ENCODE assay signal across 8 mouse cellular contexts in the genomic region with DNA sequence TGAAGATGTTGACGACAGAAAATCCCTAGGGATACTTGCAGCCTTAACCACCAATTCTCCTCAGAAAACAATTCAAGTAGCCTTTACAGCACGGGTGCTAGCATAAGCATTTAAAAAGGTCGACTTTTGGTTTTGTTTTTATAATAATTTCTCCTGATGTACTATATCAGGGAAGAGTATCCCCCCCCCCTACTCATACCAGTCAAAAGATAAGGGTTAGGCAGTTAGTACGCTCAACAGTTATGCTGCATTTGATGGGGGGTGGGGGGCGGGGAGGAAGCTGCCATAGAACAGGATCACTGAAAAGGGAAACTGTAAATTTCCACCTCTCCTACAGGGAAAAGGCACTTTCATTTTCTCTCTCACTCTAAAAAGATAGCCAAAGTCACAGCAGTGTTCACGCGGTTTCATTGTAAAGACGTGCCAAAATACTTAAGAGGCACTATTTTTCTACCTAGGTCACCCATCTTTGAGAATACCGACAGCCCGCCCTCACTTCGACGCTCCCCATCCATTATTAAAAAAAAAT. TPM values are rescaled to one million over a fixed set of nuclear protein-coding genes. Genes with fewer than 3 reads are reported as not detected.
DNase-seq lines count a peak whose midpoint lies in the region; ATAC-seq lines count a peak whose summit lies in the region.

No protein-coding gene starts in this region.

- no peaks in the 10 kb centered on the region for H3K36me3 ChIP-seq in kidney, embryonic 14.5 days (ENCODE audit: control insufficient read depth, insufficient read depth, low read length)
- 0 out of 2 replicates have a peak, but pooled peaks cover 5% of the 10 kb centered on the region for H3K36me3 ChIP-seq in hindbrain, embryonic 15.5 days
- no peaks in the 10 kb centered on the region for H3K36me3 ChIP-seq in midbrain, embryonic 16.5 days (ENCODE audit: control insufficient read depth, insufficient read depth, low read length)

- DNase-seq in kidney, postnatal 36 days: no peak
- DNase-seq in brain, adult 2 months (ENCODE audit: low read depth, low spot score): peak; percentile 47
- DNase-seq in cerebellum, postnatal 10 days: no peak
- no peak for DNase-seq in gastrocnemius, postnatal 14 days
- DNase-seq in layer of hippocampus, adult 18-20 months (ENCODE audit: low spot score in 2 of 2): no peak

- 6% methylated on average over 12 of the region's 12 CpGs for WGBS in kidney, embryonic 14.5 days
- WGBS in hindbrain, embryonic 15.5 days: 3% methylated on average over 12 of the region's 12 CpGs
- WGBS in midbrain, embryonic 16.5 days: 3% methylated on average over 12 of the region's 12 CpGs

- ATAC-seq in kidney, embryonic 14.5 days (ENCODE audit: low FRiP score, low TSS enrichment): no peak
- ATAC-seq in hindbrain, embryonic 15.5 days (ENCODE audit: low FRiP score, low read depth): no peak
- no peak for ATAC-seq in midbrain, embryonic 16.5 days

- peak overlapping the region; percentile 72; the same call in 1 of the 2 replicates for H3K9ac ChIP-seq in kidney, embryonic 14.5 days (ENCODE audit: low read depth, low read length)
- H3K9ac ChIP-seq in hindbrain, embryonic 15.5 days: peak overlapping the region; percentile 92
- peak overlapping the region; percentile 75 for H3K9ac ChIP-seq in midbrain, embryonic 16.5 days (ENCODE audit: low read depth, low read length)

- peak overlapping the region; percentile 72 for H3K4me3 ChIP-seq in kidney, embryonic 14.5 days (ENCODE audit: low read length)
- H3K4me3 ChIP-seq in hindbrain, embryonic 15.5 days: peak overlapping the region; percentile 100
- H3K4me3 ChIP-seq in midbrain, embryonic 16.5 days (ENCODE audit: low read depth, low read length): peak overlapping the region; percentile 50

- intact Hi-C loops in gastrocnemius, postnatal 14 days (cut with DNase I; ENCODE audit: low total_unique reads): no loop called here

- H3K27me3 ChIP-seq in kidney, embryonic 14.5 days (ENCODE audit: control insufficient read depth, insufficient read depth, low read length): no peaks in the 10 kb centered on the region
- no peaks in the 10 kb centered on the region for H3K27me3 ChIP-seq in hindbrain, embryonic 15.5 days
- H3K27me3 ChIP-seq in midbrain, embryonic 16.5 days (ENCODE audit: control insufficient read depth, insufficient read depth, low read depth, low read length): no peaks in the 10 kb centered on the region

- peak overlapping the region; percentile 95 for H3K4me2 ChIP-seq in kidney, embryonic 14.5 days (replicated peaks; ENCODE audit: low read depth, low read length)
- H3K4me2 ChIP-seq in hindbrain, embryonic 15.5 days: peak overlapping the region; percentile 72
- H3K4me2 ChIP-seq in midbrain, embryonic 16.5 days (ENCODE audit: low read length): peak overlapping the region; percentile 73

- H3K27ac ChIP-seq in kidney, embryonic 14.5 days (ENCODE audit: low read depth, low read length): peak overlapping the region; percentile 62; the same call in 1 of the 2 replicates
- H3K27ac ChIP-seq in hindbrain, embryonic 15.5 days (replicated peaks): peak overlapping the region; percentile 96
- H3K27ac ChIP-seq in midbrain, embryonic 16.5 days (ENCODE audit: low read length): peak overlapping the region; percentile 85

- no peaks in the 10 kb centered on the region for H3K9me3 ChIP-seq in kidney, embryonic 14.5 days (ENCODE audit: control insufficient read depth, low read length)
- H3K9me3 ChIP-seq in hindbrain, embryonic 15.5 days: no peaks in the 10 kb centered on the region
- no peaks in the 10 kb centered on the region for H3K9me3 ChIP-seq in midbrain, embryonic 16.5 days (replicated peaks; ENCODE audit: control insufficient read depth, low read length, poor library complexity, severe bottlenecking)

- no peaks in the 10 kb centered on the region; the same call in 1 of the 2 replicates for H3K4me1 ChIP-seq in kidney, embryonic 14.5 days (ENCODE audit: control insufficient read depth, insufficient read depth, low read length)
- H3K4me1 ChIP-seq in hindbrain, embryonic 15.5 days (replicated peaks): peaks cover 32% of the 10 kb centered on the region
- peaks cover 22% of the 10 kb centered on the region for H3K4me1 ChIP-seq in midbrain, embryonic 16.5 days (ENCODE audit: control insufficient read depth, insufficient read depth, low read length)

RNA-seq across cellular contexts. Expression of a gene that starts 1.4 kb away (rescaled TPM):
- polyA plus RNA-seq in kidney, embryonic 14.5 days (2014; fragmentation: Nextera tagmentation; extraction: Ambion mirVana): 11.2 and 16.2 TPM in 2 replicates
- polyA plus RNA-seq in hindbrain, embryonic 15.5 days (2015; fragmentation: Nextera tagmentation; extraction: Ambion mirVana): 296 and 323 TPM in 2 replicates
- polyA plus RNA-seq in midbrain, embryonic 16.5 days (2015; fragmentation: Nextera tagmentation; extraction: Ambion mirVana): 340 and 389 TPM in 2 replicates
- total RNA-seq in gastrocnemius, postnatal 14 days (2021): 10 to 100 TPM in 1 of 2 experiments, 1 to 10 TPM in 1; 7.2 to 10.6 TPM
- 100 to 1,000 TPM; 613 to 617 TPM for total RNA-seq in layer of hippocampus, adult 18-20 months (2021)

RNA-seq across cellular contexts. Expression of a gene that starts 30.3 kb away (rescaled TPM):
- 18.2 and 19.9 TPM in 2 replicates for polyA plus RNA-seq in kidney, embryonic 14.5 days (2014; fragmentation: Nextera tagmentation; extraction: Ambion mirVana)
- 33.5 and 33.9 TPM in 2 replicates for polyA plus RNA-seq in hindbrain, embryonic 15.5 days (2015; fragmentation: Nextera tagmentation; extraction: Ambion mirVana)
- polyA plus RNA-seq in midbrain, embryonic 16.5 days (2015; fragmentation: Nextera tagmentation; extraction: Ambion mirVana): 25.3 and 27.4 TPM in 2 replicates
- 10 to 100 TPM; 12.1 to 15.8 TPM for total RNA-seq in gastrocnemius, postnatal 14 days (2021)
- total RNA-seq in layer of hippocampus, adult 18-20 months (2021): 10 to 100 TPM; 18.0 to 21.1 TPM

Comparison
In these comparisons a context has a peak if more than half of its experiments do, and no peak if none do; other contexts are left out.
1. H3K4me3 ChIP-seq: peak in every context shown above with its lines; median percentile 100 in hindbrain, embryonic 15.5 days; 72 in kidney, embryonic 14.5 days; 50 in midbrain, embryonic 16.5 days.
2. RNA of a gene that starts 1.4 kb away (polyA plus RNA-seq): 340 to 389 TPM in midbrain, embryonic 16.5 days and 296 to 323 TPM in hindbrain, embryonic 15.5 days; 11.2 to 16.2 TPM in kidney, embryonic 14.5 days; every median in the first group is over 10 times any median in the second.
3. Peak in every context shown above with its lines, with median percentiles within 50 percentile points of each other: H3K27ac ChIP-seq, H3K4me2 ChIP-seq and H3K9ac ChIP-seq.